Mouse (Mus musculus) heart, embryonic 14.5 days (tissue): ENCODE measurements around the gene Copb1. TPM values are rescaled to one million over a fixed set of nuclear protein-coding genes. Genes with fewer than 3 reads are reported as not detected.
"Not testable (repeated sequence)": the region's sequence is repeated elsewhere in the genome, so short reads cannot be mapped to it uniquely, and the experiment has no call there.

Source experiments
- ATAC-seq: fragments of 200-750 bp; cut with Nextera tagmentation; 2 replicates; pipeline ENCODE4 v1.8.0; 2017; ENCODE audit warnings: low read depth, moderate TSS enrichment; ENCODE audit not compliant: insufficient number of reproducible peaks, insufficient read depth, low FRiP score
- H3K27ac ChIP-seq, 2 experiments: fragments of 200-500 bp in 1 of 2; fragments of 300-500 bp in 1 of 2; sonication (generic) in 1 of 2; replicated peaks in 1 of 2; 2 replicates each; pipeline ENCODE4 v1.5.1; 2012 to 2014; ENCODE audit warnings: low read depth in 2 of 2, low read length in 2 of 2, control low read depth in 1 of 2, mild to moderate bottlenecking in 1 of 2, mixed read lengths in 1 of 2; ENCODE audit not compliant: control insufficient read depth in 1 of 2, insufficient read depth in 1 of 2
- H3K27me3 ChIP-seq: fragments of 300-500 bp; sonication (generic); 2 replicates; pipeline ENCODE4 v1.6.1; 2014; ENCODE audit warnings: mild to moderate bottlenecking, low read length, control low read depth; ENCODE audit not compliant: control insufficient read depth, insufficient read depth
- H3K36me3 ChIP-seq: fragments of 300-500 bp; sonication (generic); 2 replicates; pipeline ENCODE4 v1.6.1; 2014; ENCODE audit warnings: mild to moderate bottlenecking, control low read depth, low read length, mixed read lengths; ENCODE audit not compliant: control insufficient read depth, insufficient read depth
- H3K4me1 ChIP-seq, 2 experiments: fragments of 200-500 bp in 1 of 2; fragments of 300-500 bp in 1 of 2; sonication (generic) in 1 of 2; 2 replicates each; pipeline ENCODE4 v1.6.1; 2012 to 2014; ENCODE audit warnings: low read length in 2 of 2, control low read depth in 1 of 2, mixed read lengths in 1 of 2; ENCODE audit not compliant: control insufficient read depth in 2 of 2, insufficient read depth in 2 of 2
- H3K4me2 ChIP-seq: fragments of 300-500 bp; sonication (generic); 2 replicates; pipeline ENCODE4 v1.6.1; 2014; ENCODE audit warnings: mild to moderate bottlenecking, low read length
- H3K4me3 ChIP-seq, 2 experiments: fragments of 200-500 bp in 1 of 2; fragments of 300-500 bp in 1 of 2; sonication (generic) in 1 of 2; 2 replicates each; pipeline ENCODE4 v1.5.1; 2012 to 2014; ENCODE audit warnings: low read length in 2 of 2, mild to moderate bottlenecking in 2 of 2, control low read depth in 1 of 2, low read depth in 1 of 2, moderate library complexity in 1 of 2; ENCODE audit not compliant: control insufficient read depth in 1 of 2, insufficient read depth in 1 of 2
- H3K9ac ChIP-seq: fragments of 300-500 bp; sonication (generic); 2 replicates; pipeline ENCODE4 v1.6.1; 2014; ENCODE audit warnings: mild to moderate bottlenecking, low read length
- H3K9me3 ChIP-seq: fragments of 300-500 bp; sonication (generic); 2 replicates; pipeline ENCODE4 v1.6.1; 2016; ENCODE audit warnings: low read length, control low read depth; ENCODE audit not compliant: control insufficient read depth
- WGBS: fragments of 180-500 bp; shearing (Covaris S2); extraction: QIAGEN DNeasy Blood & Tissue Kit; methylation state at CpG from one replicate; pipeline ENCODE4 v1.1.7; 2014; 5-methylcytosine and 5-hydroxymethylcytosine counted together
- polyA plus RNA-seq: library from polyadenylated mRNA; unstranded; fragments of >200 nt; fragmentation: Nextera tagmentation; extraction: Ambion mirVana; gene quantifications from 2 replicates; pipeline ENCODE4 v1.2.1, GENCODE M21; 2014

Copb1 gene
- polyA plus RNA-seq, 1 experiment from 2014 or later, result 88.9 TPM

DNA sequence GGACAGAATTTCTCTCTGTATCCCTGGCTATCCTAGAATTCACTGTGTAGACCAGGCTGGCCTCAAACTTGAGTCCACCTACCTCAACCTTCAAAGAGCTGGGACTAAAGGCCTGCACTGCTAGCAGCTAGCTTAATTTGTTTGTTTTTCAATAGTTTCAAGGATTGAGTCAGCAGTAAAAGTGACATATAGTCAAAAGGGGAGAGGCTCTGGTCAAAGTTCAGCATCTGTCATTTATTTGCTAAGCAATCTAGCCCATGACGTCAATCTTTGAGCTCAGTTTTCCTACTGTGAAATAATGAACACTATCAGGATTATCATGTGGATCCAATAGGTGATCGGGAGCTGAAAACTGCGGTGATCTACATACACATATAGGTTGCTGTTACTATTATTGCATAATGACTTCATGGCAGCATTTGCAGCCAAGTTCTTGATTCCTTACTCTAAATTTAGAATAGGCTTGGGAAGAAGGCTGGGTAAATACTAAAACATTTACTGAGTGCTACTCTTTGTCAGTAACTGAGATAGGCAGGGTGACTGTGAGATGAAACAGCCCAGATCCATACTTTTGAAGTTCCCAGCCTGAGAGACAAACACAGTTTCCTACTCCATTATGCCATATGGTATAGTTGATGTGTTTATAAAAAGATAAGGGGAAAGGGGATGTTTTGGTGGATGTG is 54.9 kb downstream of the Copb1 start:
- Histone ChIP-seq H3K27me3 (no peaks in the 10 kb centered on the region), H3K4me2 (no peak overlapping the region; the same call in 1 of the 2 replicates), H3K27ac (peak overlapping the region; percentile 88 to 89), H3K4me1 (peaks cover 30 to 43% of the 10 kb centered on the region in 2 experiments), H3K36me3 (no peaks in the 10 kb centered on the region), H3K9me3 (no peaks in the 10 kb centered on the region), H3K4me3 (no peak overlapping the region), H3K9ac (no peak overlapping the region)
- 15% methylated on average over 3 of the region's 3 CpGs for WGBS
- ATAC-seq, result peak; percentile 47

DNA sequence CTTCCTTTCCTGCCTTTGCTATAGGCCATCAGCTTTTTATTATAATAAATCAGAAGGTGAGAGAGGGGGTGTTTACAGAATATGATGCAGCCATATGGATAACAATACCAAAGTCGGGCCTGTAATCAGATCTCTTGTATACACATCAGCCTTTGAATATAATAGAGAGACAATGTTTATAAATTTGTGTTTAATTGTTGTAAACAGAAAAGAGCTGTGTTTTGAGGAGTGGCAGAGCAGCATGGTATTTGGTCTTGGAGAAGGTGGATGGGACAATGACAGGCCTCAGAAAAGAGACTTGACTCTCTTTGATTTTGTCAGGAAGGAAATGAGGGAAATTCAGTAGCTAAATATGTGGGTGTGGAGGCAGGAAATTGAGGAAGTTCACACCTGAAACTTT is 56.3 kb downstream of the Copb1 start:
- no peak overlapping the region for H3K27ac ChIP-seq
- no peak for ATAC-seq
- H3K27me3 ChIP-seq, result no peaks in the 10 kb centered on the region
- H3K36me3 ChIP-seq, result no peaks in the 10 kb centered on the region
- no peak overlapping the region for H3K4me3 ChIP-seq
- H3K4me1 ChIP-seq, result peaks cover 24 to 39% of the 10 kb centered on the region in 2 experiments
- no peak overlapping the region for H3K4me2 ChIP-seq
- 67% methylated on average over 1 of the region's 1 CpGs for WGBS
- H3K9me3 ChIP-seq, result no peaks in the 10 kb centered on the region
- no peak overlapping the region for H3K9ac ChIP-seq

DNA sequence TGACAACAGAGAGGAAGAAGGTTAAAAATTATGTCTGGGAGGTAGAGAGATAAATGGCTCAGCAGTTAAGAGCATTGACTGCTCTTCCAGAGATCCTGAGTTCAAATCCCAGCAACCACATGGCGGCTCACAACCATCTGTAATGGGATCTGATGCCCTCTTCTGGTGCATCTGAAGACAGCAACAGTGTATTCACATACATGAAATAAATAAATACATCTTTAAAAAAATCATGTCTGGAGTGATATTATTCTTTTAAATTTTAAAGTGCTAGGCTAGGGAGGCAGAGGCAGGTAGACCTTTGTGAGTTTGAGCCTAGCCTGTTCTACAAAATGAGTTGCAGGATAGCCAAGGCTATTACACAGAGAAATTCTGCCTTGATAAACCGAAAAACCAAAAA is 57.9 kb downstream of the Copb1 start:
- not testable (repeated sequence) for H3K4me3 ChIP-seq, H3K27me3 ChIP-seq, H3K36me3 ChIP-seq, ATAC-seq, H3K9me3 ChIP-seq, H3K27ac ChIP-seq, H3K4me2 ChIP-seq, H3K9ac ChIP-seq
- peaks cover 15 to 26% of the 10 kb centered on the region in 2 experiments for H3K4me1 ChIP-seq
- 92% methylated on average over 2 of the region's 2 CpGs for WGBS

DNA sequence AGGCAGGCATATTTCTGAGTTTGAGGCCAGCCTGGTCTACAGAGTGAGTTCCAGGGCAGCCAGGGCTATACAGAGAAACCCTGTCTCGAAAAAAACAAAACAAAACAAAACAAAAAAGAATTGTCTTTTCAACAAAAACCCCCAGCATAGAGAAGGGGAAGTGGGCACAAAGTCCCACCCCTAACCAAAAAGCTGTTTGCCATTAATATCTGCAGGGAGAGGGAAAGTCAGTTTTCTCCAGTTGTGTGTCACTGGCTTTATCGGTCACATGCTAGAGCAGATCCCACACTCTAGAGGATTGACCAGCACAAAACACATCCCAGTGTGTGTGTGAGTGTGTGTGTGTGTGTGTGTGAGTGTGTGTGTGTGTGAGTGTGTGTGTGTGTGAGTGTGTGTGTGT is 59.7 kb downstream of the Copb1 start:
- H3K4me2 ChIP-seq, H3K4me3 ChIP-seq, ATAC-seq, H3K36me3 ChIP-seq, H3K9ac ChIP-seq, H3K27ac ChIP-seq, H3K9me3 ChIP-seq, H3K27me3 ChIP-seq: not testable (repeated sequence)
- H3K4me1 ChIP-seq, result peaks cover 7 to 13% of the 10 kb centered on the region in 2 experiments; a peak in 3 of 4 replicates
- WGBS, result 81% methylated on average over 2 of the region's 2 CpGs

DNA sequence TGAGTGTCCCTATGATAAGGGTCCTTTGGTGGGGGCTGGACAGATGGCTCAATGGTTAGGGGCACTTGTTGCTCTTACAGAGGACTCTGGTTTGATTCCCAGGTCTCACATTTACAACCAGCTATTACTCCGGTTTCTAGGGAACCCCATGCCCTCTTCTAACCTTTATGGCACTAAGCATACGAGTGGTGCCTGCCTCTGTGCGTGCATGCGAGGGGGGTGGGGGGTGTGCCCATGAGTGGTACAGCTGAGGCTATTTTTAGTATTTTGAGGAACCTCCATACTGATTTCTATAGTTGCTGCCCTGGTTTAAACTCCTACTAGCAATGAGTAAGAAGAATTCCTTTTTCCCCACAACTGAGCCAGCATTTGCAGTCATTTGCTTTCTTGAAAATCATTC is 60.3 kb downstream of the Copb1 start:
- H3K36me3 ChIP-seq, result no peaks in the 10 kb centered on the region
- H3K27ac ChIP-seq, result no peak overlapping the region
- WGBS, result 65% methylated on average over 4 of the region's 4 CpGs
- ATAC-seq, result no peak
- peaks cover 6 to 7% of the 10 kb centered on the region in 2 experiments; a peak in 3 of 4 replicates for H3K4me1 ChIP-seq
- no peaks in the 10 kb centered on the region for H3K9me3 ChIP-seq
- no peak overlapping the region for H3K9ac ChIP-seq
- H3K4me3 ChIP-seq, result no peak overlapping the region
- no peak overlapping the region for H3K4me2 ChIP-seq
- no peaks in the 10 kb centered on the region for H3K27me3 ChIP-seq

DNA sequence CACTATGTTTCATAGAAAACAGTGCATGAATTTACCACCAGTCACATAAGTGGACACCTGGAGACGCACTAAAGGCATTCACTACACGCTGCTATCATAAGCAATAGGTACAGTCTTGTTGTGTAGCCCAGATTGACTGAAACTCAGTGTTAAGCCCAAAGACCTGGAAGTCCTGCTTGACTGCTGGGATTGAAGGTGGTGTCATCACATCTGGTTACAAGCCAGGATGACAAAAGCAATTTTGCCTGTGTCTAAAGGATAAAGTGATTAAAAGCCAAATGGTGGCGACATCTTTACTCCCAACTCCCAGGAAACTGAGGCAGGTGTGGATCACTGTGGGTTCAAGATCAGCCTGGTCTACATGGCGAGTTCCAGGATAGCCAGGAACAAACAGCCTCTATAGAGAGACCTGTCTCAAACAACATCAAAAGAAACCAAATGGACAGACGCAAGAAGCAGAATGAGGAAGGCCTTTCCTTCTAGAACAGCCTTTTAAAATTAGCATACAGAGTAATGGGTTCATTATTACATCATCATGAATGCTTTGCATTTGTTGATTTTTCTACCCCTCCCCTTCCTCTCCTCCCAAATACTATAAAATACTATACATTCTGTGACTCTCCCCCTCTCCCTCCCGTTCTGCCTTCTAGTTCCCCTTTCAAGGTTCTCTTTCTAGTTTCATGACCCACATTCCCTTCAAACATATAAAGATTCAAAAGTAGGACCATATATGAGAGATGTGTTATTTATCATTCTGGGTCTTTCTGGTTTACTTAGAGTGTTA is 61.0 kb downstream of the Copb1 start:
- H3K27me3 ChIP-seq, result no peaks in the 10 kb centered on the region
- no peak for ATAC-seq
- no peaks in the 10 kb centered on the region for H3K9me3 ChIP-seq
- no peak overlapping the region for H3K9ac ChIP-seq
- H3K36me3 ChIP-seq, result no peaks in the 10 kb centered on the region
- H3K4me3 ChIP-seq, result no peak overlapping the region
- H3K4me1 ChIP-seq, result no peaks in the 10 kb centered on the region
- H3K27ac ChIP-seq, result no peak overlapping the region
- H3K4me2 ChIP-seq, result no peak overlapping the region
- WGBS, result 85% methylated on average over 6 of the region's 6 CpGs

DNA sequence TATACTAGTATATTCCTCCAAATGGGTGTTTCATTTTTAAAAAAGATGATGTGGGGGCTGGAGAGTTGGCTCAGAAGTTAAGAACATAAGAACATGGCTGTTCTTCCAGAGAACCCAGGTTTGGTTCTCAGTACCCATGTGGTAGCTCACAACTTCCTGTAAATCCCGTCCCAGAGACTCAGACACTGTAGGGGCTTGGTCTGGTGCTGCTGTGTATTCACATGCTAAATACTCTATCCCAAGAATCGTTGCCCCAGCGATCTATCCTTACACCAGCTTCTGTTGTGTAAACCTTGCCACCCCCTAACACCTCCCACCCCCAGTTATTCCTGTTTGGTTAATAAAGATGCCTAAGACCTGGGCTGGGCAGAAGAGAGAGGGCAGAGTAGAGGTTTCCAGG is 61.9 kb downstream of the Copb1 start:
- no peak overlapping the region for H3K4me2 ChIP-seq
- H3K27ac ChIP-seq, result no peak overlapping the region
- no peak overlapping the region for H3K9ac ChIP-seq
- no peaks in the 10 kb centered on the region for H3K9me3 ChIP-seq
- no peaks in the 10 kb centered on the region for H3K4me1 ChIP-seq
- ATAC-seq, result no peak
- no peak overlapping the region for H3K4me3 ChIP-seq
- H3K27me3 ChIP-seq, result no peaks in the 10 kb centered on the region
- 67% methylated on average over 3 of the region's 3 CpGs for WGBS
- H3K36me3 ChIP-seq, result no peaks in the 10 kb centered on the region
